Mouse (Mus musculus): ENCODE results near the gene Tbck. TPM values are rescaled to one million over a fixed set of nuclear protein-coding genes. Genes with fewer than 3 reads are reported as not detected.

Tbck gene
- polyA plus RNA-seq, 1 experiment from 2014 or later = 34.0 TPM

DNA sequence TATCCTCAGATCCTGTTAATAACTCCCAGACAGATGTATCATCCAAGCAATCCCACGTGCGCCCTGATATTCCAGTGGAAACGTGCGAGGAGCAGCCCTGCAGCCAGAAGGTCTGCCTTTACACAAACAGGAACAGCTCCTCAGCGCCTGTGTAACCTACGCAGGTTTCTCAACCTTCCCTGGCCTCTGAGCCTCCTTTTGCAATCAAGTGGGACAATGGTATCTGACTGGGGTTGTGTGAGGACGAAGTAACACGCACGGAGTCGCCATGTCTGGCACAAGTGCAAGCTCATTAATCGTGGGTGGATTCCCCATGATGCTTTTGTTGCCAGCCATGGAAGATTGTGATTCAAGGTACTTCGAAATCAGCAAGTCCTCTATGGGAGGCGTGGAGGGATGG lies 179.9 kb downstream of the Tbck start:
- H3K4me2 ChIP-seq (replicated peaks) = no peak overlapping the region
- no peak overlapping the region for H3K4me3 ChIP-seq
- no peaks in the 10 kb centered on the region for H3K9me3 ChIP-seq
- H3K27ac ChIP-seq (replicated peaks) = no peak overlapping the region
- no peak overlapping the region for H3K9ac ChIP-seq (replicated peaks)
- H3K4me1 ChIP-seq = 0 out of 2 replicates have a peak, but pooled peaks cover 3% of the 10 kb centered on the region
- ATAC-seq (replicated peaks) = no peak
- WGBS = 69% methylated on average over 13 of the region's 13 CpGs
- H3K36me3 ChIP-seq = no peaks in the 10 kb centered on the region
- H3K27me3 ChIP-seq = no peaks in the 10 kb centered on the region

DNA sequence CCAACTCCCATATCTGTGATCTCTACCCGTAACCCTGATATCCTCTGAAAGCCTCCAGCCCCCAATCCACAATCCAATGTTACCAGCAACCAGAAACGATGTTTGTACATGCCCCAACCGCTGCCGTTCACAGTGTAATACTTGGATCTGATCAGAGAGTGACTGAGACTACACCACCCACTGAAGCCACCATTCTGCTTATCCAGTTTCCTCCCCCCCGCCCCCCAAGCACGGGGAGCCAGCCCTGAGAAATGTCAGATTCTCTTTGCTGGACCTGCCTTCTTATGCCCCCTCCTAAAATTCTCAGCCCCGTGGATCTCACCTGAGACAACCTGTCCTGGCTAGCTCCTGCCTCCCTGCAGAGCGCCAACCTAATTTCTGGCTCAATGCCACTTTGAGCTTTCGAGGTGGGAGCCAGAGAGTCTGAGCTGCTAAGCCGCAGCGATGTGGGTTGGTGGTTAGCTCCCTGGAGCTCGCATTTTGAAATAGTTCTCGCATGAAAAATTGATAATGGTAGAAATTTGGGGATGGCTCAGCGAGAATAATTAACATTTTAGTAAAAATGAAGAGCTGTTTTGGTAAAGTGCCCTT lies 180.5 kb downstream of the Tbck start:
- H3K27ac ChIP-seq (replicated peaks) = no peak overlapping the region
- 0 out of 2 replicates have a peak, but pooled peaks cover 3% of the 10 kb centered on the region for H3K4me1 ChIP-seq
- no peak overlapping the region for H3K4me2 ChIP-seq (replicated peaks)
- H3K9ac ChIP-seq (replicated peaks) = no peak overlapping the region
- H3K4me3 ChIP-seq = no peak overlapping the region
- WGBS = 68% methylated on average over 14 of the region's 14 CpGs
- 0 out of 2 replicates have a peak, but pooled peaks have one; percentile 33 for ATAC-seq (replicated peaks)
- no peaks in the 10 kb centered on the region for H3K9me3 ChIP-seq
- H3K27me3 ChIP-seq = no peaks in the 10 kb centered on the region
- H3K36me3 ChIP-seq = no peaks in the 10 kb centered on the region

DNA sequence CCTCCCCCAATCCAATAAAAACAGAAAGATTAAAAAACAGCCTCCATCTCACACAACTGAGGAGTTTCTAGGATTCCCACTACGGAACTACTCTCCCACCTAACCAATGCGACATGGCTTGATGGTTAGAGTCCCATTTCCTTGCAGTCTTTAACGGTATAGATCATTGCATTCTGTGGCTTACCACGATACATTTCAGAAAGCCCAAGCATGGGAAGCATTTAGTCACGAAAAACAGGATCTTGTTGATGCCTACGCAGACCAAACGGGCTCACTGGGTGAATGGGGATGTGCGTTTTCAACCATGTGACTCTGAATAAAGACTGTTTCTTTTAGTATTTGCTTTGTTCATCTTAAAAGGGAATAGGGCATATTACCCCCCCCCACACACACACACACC lies 181.0 kb downstream of the Tbck start:
- WGBS = 86% methylated on average over 8 of the region's 8 CpGs
- no peak for ATAC-seq (replicated peaks)
- H3K9ac ChIP-seq (replicated peaks) = no peak overlapping the region
- H3K27me3 ChIP-seq = no peaks in the 10 kb centered on the region
- H3K4me1 ChIP-seq = 0 out of 2 replicates have a peak, but pooled peaks cover 3% of the 10 kb centered on the region
- H3K36me3 ChIP-seq = no peaks in the 10 kb centered on the region
- H3K4me3 ChIP-seq = no peak overlapping the region
- no peaks in the 10 kb centered on the region for H3K9me3 ChIP-seq
- no peak overlapping the region for H3K4me2 ChIP-seq (replicated peaks)
- no peak overlapping the region for H3K27ac ChIP-seq (replicated peaks)

DNA sequence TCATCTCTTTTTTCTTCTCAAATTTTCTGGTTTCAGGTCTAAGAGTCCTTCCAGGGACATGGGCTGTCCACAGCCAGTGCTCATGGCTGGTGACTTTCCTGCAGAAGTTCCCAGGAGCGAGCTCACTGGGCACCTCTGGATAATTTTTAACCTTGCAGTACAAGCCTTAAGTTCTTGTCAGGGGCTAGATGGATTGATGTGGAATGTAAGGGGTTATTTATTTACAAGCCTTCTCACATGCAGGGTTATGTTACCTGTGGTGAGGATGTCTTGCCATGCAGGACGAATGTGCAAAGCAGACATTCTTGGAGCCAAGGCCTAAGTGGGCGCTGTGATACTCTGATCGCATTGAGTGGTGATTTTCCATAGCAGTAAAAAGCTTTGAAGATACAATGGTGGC lies 181.7 kb downstream of the Tbck start:
- H3K9ac ChIP-seq (replicated peaks) = no peak overlapping the region
- H3K4me2 ChIP-seq (replicated peaks) = no peak overlapping the region
- H3K27me3 ChIP-seq = no peaks in the 10 kb centered on the region
- no peak for ATAC-seq (replicated peaks)
- 94% methylated on average over 4 of the region's 4 CpGs for WGBS
- 0 out of 2 replicates have a peak, but pooled peaks cover 3% of the 10 kb centered on the region for H3K4me1 ChIP-seq
- no peak overlapping the region for H3K27ac ChIP-seq (replicated peaks)
- H3K4me3 ChIP-seq = no peak overlapping the region
- no peaks in the 10 kb centered on the region for H3K36me3 ChIP-seq
- no peaks in the 10 kb centered on the region for H3K9me3 ChIP-seq

DNA sequence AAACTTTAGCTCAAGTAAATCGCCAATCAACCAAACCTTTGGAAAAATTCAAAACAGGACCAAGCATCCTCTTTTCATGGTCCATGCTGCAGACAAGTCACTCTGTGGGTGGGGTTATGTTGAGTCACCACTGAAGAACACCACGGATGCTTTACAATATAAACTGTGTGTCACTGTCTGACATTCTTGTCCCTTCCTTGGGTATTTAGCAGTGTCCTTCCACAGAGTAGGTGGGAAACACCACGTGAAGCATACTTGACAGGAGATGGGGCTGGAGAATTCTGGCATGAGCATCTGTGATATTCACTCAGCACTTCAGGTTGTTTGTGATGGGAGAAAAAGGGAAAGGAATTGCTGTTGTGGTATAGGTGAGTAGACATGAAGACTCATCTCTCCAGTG lies 183.0 kb downstream of the Tbck start:
- 0 out of 2 replicates have a peak, but pooled peaks cover 3% of the 10 kb centered on the region for H3K4me1 ChIP-seq
- no peak for ATAC-seq (replicated peaks)
- no peak overlapping the region for H3K9ac ChIP-seq (replicated peaks)
- no peaks in the 10 kb centered on the region for H3K9me3 ChIP-seq
- H3K4me3 ChIP-seq = no peak overlapping the region
- 90% methylated on average over 3 of the region's 3 CpGs for WGBS
- no peak overlapping the region for H3K27ac ChIP-seq (replicated peaks)
- no peaks in the 10 kb centered on the region for H3K36me3 ChIP-seq
- H3K27me3 ChIP-seq = no peaks in the 10 kb centered on the region
- no peak overlapping the region for H3K4me2 ChIP-seq (replicated peaks)

DNA sequence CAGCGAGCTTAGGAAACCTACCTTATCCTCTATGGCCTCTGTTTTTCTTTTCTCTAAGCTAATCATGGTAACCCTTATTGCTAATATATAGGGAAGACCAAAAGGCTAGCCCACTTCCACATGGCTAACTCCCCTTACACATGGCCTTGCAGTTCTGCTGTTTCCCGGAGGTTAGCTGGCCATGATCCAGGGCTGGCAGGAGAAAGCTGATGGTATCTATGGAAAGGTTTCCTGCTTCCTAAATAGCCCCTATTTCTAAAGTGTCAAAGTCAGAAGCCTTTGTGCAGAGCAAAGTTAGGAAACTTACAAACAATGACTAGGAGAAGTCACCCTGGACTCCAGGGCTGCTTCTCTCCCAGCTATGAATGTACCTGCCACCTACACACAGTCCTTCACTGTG lies 184.9 kb downstream of the Tbck start:
- Histone ChIP-seq H3K9ac (replicated peaks) (no peak overlapping the region), H3K9me3 (no peaks in the 10 kb centered on the region), H3K36me3 (no peaks in the 10 kb centered on the region), H3K4me1 (0 out of 2 replicates have a peak, but pooled peaks cover 3% of the 10 kb centered on the region), H3K27ac (replicated peaks) (no peak overlapping the region), H3K4me2 (replicated peaks) (no peak overlapping the region), H3K27me3 (no peaks in the 10 kb centered on the region), H3K4me3 (no peak overlapping the region)
- ATAC-seq (replicated peaks) = no peak
- 68% methylated on average over 2 of the region's 2 CpGs for WGBS

DNA sequence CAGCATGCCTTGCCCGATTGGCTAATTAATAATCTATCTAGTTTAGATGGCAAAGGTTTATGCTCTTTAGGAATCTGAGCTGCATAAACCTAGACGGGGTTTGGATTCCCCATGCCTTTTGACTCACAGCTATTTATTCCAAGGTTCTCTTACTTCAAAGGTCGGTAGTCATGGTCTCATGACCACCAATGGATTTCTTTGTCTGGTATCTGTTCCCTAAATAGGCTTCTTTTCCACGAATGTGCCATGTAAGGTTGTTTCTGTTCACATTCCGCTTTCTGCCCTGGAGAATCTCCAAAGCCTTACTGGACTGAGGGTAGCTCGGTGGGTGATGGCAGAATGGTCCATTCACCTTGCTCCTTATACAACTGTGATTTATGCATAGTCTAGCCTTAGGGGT lies 186.1 kb downstream of the Tbck start:
- no peak for ATAC-seq (replicated peaks)
- Histone ChIP-seq H3K4me1 (0 out of 2 replicates have a peak, but pooled peaks cover 3% of the 10 kb centered on the region), H3K9ac (replicated peaks) (no peak overlapping the region), H3K4me3 (no peak overlapping the region), H3K36me3 (no peaks in the 10 kb centered on the region), H3K27ac (replicated peaks) (no peak overlapping the region), H3K9me3 (no peaks in the 10 kb centered on the region), H3K27me3 (no peaks in the 10 kb centered on the region), H3K4me2 (replicated peaks) (no peak overlapping the region)
- 80% methylated on average over 6 of the region's 6 CpGs for WGBS

DNA sequence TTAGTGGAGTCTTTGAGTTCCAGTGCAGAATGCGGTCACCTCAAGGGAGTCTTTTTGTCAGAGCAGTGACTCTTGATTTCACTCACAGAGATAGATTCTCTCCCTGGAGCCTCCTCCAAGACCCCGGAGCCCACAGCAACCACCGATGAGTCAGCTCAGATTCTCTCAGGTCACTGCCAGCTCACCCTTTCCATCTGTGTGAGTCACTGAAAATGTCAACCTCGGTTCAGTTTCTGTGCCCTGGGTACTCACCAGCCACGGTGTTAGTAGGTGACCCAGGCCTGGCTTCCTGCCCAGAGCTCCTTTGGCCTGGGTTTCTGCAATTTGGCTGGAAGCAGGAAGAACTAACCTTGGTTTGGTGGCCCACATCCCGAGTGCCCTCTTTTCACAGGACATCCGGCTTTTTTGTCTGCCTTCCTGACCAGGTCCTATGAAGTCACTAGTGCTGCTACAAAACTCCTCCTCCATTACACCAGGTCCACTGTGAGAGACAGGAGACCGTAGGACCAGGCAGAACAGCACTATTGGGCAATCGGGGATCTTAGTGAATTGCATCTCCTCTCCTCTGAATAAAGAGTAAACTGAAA lies 187.5 kb downstream of the Tbck start:
- no peak overlapping the region for H3K4me3 ChIP-seq
- 0 out of 2 replicates have a peak, but pooled peaks cover 3% of the 10 kb centered on the region for H3K4me1 ChIP-seq
- H3K9ac ChIP-seq (replicated peaks) = no peak overlapping the region
- ATAC-seq (replicated peaks) = no peak
- WGBS = 86% methylated on average over 9 of the region's 9 CpGs
- no peaks in the 10 kb centered on the region for H3K9me3 ChIP-seq
- no peaks in the 10 kb centered on the region for H3K27me3 ChIP-seq
- H3K4me2 ChIP-seq (replicated peaks) = no peak overlapping the region
- H3K27ac ChIP-seq (replicated peaks) = no peak overlapping the region
- no peaks in the 10 kb centered on the region for H3K36me3 ChIP-seq

DNA sequence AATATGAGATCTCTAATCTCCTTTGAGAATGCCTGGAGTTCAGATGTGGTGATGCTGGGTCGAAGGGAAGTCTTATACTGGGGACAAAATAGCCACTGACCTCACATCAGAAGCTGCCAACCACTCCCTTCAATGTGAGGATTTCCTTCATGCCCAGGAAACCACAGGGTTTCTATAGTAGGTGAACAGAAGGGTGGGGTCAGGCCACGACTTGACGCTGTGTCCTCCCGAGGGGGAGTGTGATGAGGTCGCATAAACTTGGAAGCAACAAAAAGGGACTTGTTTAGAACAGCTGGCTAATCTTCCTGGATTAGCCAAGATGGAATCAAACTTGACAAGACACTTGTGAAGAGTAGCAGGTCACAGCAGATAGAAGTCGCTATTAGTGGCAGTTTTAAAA lies 189.3 kb downstream of the Tbck start:
- no peak overlapping the region for H3K4me3 ChIP-seq
- ATAC-seq (replicated peaks) = no peak

DNA sequence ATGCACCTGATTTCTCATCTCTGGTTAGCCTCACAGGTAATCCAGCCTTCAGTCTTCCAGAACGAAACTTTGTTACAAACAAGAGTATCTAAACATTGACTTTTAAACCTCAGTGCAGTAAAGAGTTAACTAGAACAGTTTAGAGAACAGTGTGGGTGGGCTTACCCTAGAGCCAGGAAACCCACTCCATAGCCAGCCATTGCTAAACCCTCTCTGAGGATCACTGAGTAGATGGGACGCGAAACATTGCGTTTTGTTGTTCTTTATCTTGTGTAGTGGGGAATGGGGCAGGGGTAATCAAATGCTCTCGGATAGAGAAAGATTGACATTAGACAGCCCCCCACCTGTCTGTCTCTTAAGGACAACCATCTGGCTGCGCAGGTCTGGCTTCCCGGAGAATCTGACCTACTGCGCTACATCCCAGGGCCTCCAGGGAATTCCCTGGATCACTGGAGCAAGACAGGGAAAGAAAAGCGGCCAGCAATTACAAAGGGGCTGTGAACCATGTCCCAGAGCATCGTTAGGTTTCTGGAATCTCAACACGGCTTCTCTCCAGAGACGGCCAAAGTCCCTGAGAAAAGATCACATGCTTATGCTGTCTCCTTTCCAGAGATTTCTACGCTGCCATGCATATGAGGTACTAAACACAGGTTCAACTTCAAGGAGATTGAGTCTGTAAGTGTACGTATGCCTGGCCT lies 192.2 kb downstream of the Tbck start:
- Histone ChIP-seq H3K9me3 (no peaks in the 10 kb centered on the region), H3K36me3 (no peaks in the 10 kb centered on the region), H3K4me2 (replicated peaks) (no peak overlapping the region), H3K27me3 (no peaks in the 10 kb centered on the region), H3K27ac (replicated peaks) (no peak overlapping the region), H3K4me1 (peaks cover 6% of the 10 kb centered on the region; the same call in 1 of the 2 replicates), H3K9ac (replicated peaks) (no peak overlapping the region), H3K4me3 (no peak overlapping the region)
- no peak for ATAC-seq (replicated peaks)
- 46% methylated on average over 14 of the region's 14 CpGs for WGBS

More for the DNA sequence above, 189.3 kb downstream of the Tbck start:
- Histone ChIP-seq H3K27me3 (no peaks in the 10 kb centered on the region), H3K27ac (replicated peaks) (no peak overlapping the region), H3K4me1 (0 out of 2 replicates have a peak, but pooled peaks cover under 1% of the 10 kb centered on the region), H3K9me3 (no peaks in the 10 kb centered on the region), H3K4me2 (replicated peaks) (no peak overlapping the region), H3K36me3 (no peaks in the 10 kb centered on the region), H3K9ac (replicated peaks) (no peak overlapping the region)
- WGBS = 56% methylated on average over 6 of the region's 6 CpGs

DNA sequence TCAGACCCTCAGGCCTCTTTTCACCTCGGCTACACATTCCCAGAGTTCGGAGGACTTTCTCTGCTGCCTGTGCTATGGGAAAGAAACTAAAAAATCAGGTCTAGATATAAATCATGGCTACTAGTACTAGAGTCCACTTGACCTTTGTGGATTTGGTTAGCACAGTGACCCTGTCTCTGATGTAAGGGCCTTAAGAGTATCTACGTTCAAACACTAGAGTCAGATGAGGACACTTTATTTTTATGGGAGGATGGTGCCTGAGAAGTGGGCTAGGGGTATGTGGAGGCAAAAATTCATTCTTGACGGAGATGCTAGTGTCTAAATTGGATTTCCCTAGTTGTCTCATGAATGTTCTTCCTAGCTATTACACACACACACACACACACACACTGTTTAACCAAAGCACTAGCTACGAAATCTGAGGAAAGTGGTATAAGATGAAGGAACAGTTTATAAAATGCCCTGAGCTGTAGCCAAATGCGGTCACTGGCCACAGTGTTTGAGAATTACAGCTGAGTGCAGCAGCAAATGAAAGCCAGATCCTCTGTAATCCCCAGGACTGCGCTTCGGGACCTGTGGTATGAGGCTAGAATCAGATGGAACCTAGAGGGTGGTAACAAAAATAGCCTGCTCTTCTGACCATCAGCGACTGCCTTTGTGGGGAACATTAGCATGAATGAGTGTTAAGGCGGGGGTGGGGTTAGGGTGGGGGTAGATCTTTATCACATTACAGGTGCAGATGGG lies 193.2 kb downstream of the Tbck start:
- Histone ChIP-seq H3K9ac (replicated peaks) (no peak overlapping the region), H3K4me1 (peaks cover 6% of the 10 kb centered on the region; the same call in 1 of the 2 replicates), H3K27ac (replicated peaks) (no peak overlapping the region), H3K27me3 (no peaks in the 10 kb centered on the region), H3K4me2 (replicated peaks) (no peak overlapping the region), H3K4me3 (no peak overlapping the region), H3K36me3 (no peaks in the 10 kb centered on the region), H3K9me3 (no peaks in the 10 kb centered on the region)
- ATAC-seq (replicated peaks) = no peak
- 75% methylated on average over 10 of the region's 10 CpGs for WGBS

DNA sequence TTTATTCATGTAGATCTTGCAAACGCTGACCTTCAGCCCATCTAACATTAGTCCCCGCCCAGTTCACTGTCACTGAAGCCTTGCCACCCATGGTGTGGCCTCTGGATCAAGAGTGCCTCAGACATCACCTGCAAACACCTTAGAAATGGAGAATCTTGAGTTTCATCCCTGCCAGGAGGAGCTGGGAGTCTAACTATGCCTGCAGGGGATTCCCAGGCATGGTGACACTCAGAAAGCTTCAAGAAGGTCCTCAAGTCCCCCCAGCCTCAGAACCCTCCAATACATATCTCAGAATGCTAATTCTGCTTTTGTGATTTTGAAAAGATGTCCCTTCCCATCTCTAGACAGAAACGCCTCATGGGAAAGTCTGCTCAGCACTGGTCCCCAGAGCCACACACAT lies 196.4 kb downstream of the Tbck start:
- 83% methylated on average over 3 of the region's 3 CpGs for WGBS
- no peaks in the 10 kb centered on the region for H3K27me3 ChIP-seq
- 0 out of 2 replicates have a peak overlapping the region, but pooled peaks have one; percentile 5 for H3K4me2 ChIP-seq (replicated peaks)

More for the DNA sequence above, 196.4 kb downstream of the Tbck start:
- Histone ChIP-seq H3K4me3 (no peak overlapping the region), H3K27ac (replicated peaks) (no peak overlapping the region), H3K9ac (replicated peaks) (no peak overlapping the region), H3K9me3 (no peaks in the 10 kb centered on the region), H3K36me3 (no peaks in the 10 kb centered on the region), H3K4me1 (peaks cover 6% of the 10 kb centered on the region; the same call in 1 of the 2 replicates)
- ATAC-seq (replicated peaks) = no peak

Data from forebrain, embryonic 15.5 days (tissue).